Mouse (Mus musculus): Measurements from ENCODE around the gene Cd55b. TPM values are rescaled to one million over a fixed set of nuclear protein-coding genes. Genes with fewer than 3 reads are reported as not detected.
"Not testable (repeated sequence)": the region's sequence is repeated elsewhere in the genome, so short reads cannot be mapped to it uniquely, and the experiment has no call there.

Gene Cd55b
- total RNA-seq (2021), result not detected

DNA sequence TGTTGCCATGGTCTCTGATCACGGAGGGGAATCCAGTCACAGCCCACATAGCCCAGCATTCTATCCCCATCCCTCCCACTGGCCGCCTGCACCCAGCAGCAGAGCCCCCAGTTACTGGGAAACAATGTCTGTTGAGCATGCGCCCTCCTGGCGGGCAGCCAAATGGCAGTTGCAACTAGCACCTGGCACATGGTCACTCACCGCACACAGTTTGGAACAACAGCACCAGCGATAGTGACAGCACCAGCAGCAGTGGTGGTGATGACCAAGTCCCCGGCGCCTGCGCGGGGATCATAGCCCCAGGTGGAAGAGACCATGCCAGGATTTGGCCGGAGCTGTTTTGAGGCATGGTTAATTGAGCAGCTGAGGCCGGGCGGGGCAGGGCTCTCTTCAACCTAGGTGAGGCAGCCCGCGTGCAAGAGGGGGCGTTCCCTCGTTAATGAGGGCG is at the start of gene Cd55b:
Gene Cd55b, minus strand, starts transcription at position 346 of the 448 bp plus-strand sequence.
- intact Hi-C loops (cut with DNase I), result no loop called here
- peak; percentile 84 for DNase-seq

DNA sequence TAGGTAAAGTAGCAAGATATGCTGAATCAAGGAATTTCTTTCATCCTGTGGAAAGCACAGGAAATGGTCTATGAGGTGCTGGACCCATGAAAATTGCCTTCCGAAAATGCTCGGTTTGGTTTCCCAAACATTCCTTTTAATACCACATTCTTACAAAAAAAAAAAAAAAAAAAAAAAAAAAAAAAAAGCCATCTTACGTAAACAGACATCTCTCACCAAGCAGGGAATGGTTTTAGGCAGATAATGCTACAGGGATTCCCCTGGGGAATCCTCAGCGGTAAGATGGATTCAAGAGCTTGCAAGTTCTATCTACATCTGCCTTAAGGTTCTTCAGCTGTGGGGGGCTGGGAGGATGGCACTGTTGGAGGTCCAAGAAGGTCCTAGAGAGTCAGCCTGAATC is 47.3 kb upstream of the Cd55b start:
- DNase-seq, result no peak
- intact Hi-C loops (cut with DNase I), result no loop called here

DNA sequence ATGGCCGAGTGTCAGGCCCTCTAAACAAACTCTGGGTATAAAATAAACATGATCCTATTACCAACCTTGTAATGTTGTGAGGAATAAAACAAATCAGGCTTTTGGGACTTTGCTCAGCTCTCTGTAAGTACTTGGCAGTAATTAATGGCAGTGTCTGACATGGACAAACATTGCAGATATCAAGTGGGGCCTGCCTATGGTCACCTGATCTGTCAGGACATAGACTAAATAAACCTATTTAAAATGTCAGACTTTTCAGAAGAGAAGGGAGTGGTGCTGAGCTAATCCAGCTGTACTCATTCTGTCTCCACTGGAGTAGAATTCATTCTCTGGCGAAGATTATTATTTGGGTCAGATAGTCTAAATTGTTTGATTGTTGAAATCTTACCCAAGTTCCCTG is 44.6 kb upstream of the Cd55b start:
- intact Hi-C loops (cut with DNase I), result no loop called here
- DNase-seq, result no peak

DNA sequence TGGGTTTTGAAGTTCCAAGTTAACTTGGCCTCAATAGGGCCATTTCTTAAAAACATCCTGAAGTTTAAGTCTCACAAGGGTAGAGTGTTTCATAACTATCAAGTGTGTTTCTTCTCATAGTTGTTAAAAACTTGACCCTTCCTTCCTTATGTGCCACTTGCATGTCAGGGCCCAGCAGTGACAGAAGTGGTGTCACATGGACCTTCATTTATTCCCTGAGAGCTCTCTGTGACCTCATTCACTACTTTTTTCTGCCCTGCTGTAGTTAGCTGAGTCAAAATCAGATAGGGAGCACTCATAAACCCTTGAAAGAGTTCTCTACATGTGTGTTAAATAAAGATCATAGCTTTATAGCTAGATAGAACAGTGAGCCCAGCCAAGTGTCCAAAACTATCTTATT is 41.4 kb upstream of the Cd55b start:
- intact Hi-C loops (cut with DNase I), result no loop called here

DNA sequence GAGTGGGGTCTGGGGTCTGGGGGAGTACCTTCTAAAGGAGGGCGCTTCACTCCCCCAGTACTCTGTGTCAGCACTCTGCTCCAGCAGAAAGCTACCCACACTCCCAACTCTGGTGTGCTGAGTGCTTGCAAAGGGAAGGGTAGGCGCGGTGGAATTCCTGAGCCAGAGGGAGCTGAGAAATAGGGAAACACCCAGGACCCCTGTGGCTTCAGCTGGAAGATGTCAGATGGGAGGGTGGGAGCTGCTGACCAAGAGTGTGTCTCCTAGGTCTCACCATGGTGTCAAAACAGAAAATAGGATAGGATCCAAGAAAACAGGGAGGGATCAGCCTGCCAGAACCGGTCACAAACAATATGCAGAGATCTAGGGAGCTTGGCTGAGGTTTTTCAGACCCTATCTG is 40.1 kb upstream of the Cd55b start:
- DNase-seq, result no peak
- intact Hi-C loops (cut with DNase I), result no loop called here

More for the DNA sequence above, 41.4 kb upstream of the Cd55b start:
- no peak for DNase-seq

DNA sequence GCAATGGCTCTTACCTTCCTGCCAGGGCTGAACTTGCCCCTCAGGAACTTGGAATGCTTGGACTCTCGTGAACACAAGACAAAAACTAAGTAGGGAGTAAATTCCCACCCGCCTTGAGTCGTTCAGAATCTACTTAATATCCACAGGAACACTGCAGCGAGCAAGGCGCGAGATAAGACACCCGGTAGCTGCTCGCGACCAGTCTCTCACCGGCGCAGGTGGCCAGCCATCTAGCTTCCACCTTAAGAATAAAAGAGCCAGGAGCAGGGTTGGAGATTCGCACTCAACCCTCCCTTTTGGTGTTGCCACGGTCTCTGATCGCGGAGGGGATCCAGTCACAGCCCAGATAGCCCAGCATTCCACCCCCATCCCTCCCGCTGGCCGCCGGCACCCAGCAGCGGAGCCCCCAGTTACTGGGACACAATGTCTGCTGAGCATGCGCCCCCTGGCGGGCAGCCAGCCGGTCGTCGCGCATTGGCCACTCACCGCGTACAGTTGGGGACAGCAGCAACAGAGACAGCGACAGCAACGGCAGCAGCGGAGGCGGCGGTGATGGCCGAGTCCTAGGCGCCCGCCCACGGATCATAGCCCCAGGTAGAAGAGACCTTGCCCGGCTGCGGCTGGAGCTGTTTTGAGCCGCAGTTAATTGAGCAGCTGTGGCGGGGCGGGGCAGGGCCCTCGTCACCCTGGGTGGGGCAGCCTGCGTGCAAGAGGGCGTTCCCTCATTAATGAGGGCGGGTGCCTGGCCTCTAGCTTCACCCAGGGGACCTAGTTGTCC is 39.5 kb upstream of the Cd55b start, which contains the start of gene Cd55:
Gene Cd55, minus strand, starts transcription at position 661 of the 778 bp plus-strand sequence.
- intact Hi-C loops (cut with DNase I), result no loop called here

DNA sequence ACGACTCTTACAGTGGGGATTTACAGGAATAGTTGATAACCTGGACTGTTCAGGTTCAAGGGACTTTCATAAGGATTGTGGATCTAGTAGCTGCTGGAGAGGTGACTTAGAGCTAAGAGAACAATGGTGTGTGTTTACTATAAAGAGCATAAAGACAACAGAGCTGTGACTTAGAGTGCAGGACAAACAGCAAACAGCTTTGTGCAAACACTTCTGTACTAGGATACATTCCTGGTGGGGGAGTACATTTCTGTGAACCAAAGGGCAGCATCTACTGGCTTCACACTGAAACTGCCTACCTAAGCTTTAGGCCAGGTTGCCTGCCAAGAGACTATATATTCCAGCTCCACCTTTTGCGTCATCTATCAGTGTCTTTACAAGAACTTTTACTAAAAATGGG is 32.3 kb upstream of the Cd55b start:
- no peak for DNase-seq
- intact Hi-C loops (cut with DNase I), result no loop called here

More for the DNA sequence above, 39.5 kb upstream of the Cd55b start, which contains the start of gene Cd55:
- DNase-seq, result peak; percentile 90

DNA sequence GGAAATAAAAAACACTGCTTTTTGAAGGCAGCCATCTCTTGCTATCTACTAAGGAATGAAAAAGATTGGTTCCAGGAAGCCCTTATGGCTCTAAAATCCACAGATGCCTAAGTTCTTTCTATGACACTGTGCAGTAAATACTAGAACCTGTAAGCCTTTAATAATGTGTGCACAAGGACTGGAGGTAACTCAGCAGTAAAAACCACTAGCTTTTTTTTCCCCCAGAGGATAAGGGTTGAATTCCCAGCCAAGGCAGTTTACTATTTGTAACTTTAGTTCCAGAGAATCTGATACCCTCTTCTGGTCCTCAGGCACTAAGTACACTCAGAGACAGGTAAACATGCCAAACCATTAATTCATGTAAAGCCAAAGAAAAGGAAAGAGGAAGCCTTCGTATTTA is 20.1 kb upstream of the Cd55b start:
- intact Hi-C loops (cut with DNase I); DNase-seq: not testable (repeated sequence)

DNA sequence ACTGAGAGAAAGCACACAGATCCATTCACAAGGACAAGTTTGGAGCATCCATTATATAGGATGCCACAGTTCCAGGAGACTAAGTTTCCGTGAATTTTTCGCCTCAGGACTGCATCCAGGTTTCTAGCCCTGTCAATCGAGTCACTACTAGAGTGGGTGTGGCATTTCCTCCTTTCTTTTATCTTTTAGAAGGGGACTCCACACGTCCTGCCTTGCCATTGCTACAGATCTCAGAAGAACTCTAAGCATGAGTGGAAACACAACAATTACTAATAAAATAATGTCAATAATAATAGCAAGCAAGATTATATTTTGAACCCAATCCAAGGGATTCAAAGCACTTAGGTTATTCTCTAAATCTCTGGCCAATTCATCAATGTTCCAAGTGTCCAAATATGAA is 8.1 kb upstream of the Cd55b start:
- intact Hi-C loops (cut with DNase I), result no loop called here
- DNase-seq, result no peak

DNA sequence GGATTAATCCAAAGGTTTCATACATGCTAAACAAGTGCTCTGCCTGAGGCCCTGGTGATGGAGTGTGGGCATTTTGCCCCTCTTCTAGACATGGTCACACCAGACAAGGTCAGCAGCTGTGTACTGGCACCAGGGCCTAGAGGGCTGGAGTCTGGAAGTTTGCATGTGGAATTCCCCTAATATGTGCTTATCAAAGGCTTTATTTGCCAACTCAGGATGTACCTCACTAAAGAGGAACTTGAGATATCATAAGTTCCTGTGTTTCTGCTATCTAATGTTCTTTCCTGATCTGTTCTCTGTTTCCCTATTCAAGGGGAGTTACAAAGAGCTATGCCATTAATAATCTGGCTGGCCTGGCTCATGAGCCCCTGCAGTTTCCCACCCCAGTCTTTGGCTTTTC is 5.9 kb upstream of the Cd55b start:
- intact Hi-C loops (cut with DNase I); DNase-seq: not testable (repeated sequence)

DNA sequence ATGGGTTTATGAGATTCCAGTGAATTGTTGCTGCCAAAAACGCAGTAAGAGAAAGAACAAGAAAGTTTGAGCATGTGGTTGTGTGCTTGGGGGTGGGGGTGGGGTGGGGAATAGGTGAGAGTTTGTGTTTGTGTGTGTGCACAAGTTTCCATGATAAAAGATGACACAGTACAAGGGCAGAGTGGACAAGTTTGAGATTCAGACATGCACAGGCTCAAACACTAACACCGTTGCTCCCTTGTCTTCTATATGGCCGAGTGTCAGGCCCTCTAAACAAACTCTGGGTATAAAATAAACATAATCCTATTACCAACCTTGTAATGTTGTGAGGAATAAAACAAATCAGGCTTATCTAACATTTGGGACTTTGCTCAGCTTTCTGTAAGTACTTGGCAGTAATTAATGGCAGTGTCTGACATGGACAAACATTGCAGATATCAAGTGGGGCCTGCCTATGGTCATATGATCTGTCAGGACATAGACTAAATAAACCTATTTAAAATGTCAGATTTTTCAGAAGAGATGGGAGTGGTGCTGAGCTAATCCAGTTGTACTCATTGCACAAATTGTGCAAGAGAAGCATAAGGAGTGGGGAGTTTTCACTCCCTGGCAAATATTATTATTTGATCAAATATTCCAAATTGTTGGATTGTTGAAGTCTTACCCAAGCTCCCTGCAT is 4.5 kb upstream of the Cd55b start:
- intact Hi-C loops (cut with DNase I); DNase-seq: not testable (repeated sequence)

DNA sequence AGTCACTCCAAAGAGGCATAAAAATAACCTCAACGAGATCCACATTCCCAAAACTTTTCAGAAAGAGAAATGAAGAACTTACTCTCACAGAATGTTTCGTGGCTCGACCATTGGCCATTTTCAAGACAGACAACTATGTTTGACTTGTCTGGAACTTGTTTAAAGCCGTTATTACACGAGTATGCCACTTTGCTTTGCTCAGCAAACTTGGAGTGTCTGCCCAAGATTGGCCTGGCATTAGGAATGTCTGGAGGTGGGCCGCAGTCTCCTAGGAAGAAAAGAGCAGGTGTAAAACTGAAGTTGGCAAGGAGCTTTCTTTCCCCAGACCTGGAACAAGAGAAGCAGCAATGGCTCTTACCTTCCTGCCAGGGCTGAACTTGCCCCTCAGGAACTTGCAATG is 776 bp downstream of the Cd55b start:
- intact Hi-C loops (cut with DNase I), result not testable (repeated sequence)

DNA sequence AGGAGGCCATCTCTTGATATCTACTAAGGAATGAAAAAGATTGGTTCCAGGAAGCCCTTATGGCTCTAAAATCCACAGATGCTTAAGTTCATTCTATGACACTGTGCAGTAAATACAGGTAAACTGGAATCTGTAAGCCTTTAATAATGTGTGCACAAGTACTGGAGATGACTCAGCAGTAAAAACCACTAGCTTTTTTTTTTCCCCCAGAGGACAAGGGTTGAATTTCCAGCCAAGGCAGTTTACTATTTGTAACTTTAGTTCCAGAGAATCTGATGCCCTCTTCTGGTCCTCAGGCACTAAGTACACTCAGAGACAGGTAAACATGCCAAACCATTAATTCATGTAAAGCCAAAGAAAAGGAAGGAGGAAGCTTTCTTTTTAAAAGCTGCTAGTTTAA is 25.7 kb downstream of the Cd55b start:
- DNase-seq; intact Hi-C loops (cut with DNase I): not testable (repeated sequence)

More for the DNA sequence above, 776 bp downstream of the Cd55b start:
- not testable (repeated sequence) for DNase-seq

DNA sequence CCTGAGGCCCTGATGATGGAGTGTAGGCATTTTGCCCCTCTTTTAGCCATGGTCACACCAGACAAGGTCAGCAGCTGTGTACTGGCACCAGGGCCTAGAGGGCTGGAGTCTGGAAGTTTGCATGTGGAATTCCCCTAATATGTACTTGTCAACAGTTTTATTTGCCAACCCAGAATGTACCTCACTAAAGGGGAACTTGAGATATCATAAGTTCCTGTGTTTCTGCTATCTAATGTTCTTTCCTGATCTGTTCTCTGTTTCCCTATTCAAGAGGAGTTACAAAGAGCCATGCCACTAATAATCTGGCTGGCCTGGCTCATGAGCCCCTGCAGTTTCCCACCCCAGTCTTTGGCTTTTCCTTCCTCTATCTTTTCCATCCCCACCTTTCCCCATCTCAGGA is 35.5 kb downstream of the Cd55b start:
- intact Hi-C loops (cut with DNase I); DNase-seq: not testable (repeated sequence)

DNA sequence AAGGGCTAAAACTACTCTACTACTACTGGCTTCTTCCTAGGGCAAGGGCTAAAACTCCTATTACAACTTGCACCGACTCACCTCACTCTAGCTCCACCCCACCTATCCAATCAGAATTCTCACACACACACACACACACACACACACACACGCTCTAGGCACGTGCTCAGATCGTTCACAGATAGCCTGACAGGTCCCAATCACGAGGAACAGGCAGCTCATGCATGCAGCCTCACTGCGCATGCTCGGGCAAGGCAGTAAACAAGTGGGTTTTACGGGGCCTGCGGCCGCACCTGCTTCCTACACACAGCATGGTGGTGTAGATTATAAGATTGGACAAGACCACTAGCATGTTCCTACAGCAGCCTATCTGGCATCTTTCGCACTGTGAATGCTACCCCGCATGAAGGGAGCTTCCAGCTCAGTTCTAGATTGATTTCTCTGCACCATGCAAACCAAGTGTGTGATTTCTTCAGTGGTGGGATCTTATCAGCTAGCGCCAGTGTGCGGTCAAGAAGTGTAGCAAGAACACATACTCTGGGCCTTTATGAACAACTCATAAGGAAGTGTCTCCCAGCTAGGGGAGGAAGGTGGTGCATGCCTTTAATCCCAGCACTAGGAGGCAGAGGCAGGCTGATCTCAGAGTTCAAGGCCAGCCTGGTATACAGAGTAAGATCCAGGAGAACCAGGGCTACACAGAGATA is 44.9 kb downstream of the Cd55b start:
- DNase-seq, result no peak
- intact Hi-C loops (cut with DNase I), result no loop called here

DNA sequence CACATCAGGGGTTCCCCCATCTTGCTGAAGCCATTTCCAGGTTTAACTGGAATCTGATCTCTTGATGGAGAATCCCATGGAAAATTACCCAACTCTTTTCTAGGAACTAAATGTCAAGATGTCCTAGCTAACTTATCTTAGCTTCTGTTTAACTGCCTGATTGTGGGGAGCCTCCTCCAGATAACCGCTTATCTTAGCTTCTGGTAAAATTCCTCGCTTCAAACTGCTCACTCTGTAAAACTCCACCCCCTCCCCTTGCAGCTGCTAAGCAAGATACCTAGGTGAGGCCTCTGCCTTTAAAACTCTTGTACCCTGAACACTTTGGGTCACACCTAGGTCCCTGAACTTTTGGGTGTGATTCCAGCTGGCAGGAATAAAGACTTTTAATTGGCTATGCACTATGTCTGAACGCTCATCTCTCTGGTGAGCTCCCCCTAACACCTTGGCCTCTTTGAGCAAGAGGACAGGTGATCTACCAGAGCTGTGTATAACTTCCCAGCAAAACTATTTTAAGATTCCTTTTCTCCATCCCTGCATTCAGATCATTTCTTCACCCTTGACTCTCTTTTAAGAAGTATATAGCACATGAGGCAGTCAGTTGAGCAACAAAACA is 48.5 kb downstream of the Cd55b start:
- DNase-seq, result no peak
- intact Hi-C loops (cut with DNase I), result no loop called here

DNA sequence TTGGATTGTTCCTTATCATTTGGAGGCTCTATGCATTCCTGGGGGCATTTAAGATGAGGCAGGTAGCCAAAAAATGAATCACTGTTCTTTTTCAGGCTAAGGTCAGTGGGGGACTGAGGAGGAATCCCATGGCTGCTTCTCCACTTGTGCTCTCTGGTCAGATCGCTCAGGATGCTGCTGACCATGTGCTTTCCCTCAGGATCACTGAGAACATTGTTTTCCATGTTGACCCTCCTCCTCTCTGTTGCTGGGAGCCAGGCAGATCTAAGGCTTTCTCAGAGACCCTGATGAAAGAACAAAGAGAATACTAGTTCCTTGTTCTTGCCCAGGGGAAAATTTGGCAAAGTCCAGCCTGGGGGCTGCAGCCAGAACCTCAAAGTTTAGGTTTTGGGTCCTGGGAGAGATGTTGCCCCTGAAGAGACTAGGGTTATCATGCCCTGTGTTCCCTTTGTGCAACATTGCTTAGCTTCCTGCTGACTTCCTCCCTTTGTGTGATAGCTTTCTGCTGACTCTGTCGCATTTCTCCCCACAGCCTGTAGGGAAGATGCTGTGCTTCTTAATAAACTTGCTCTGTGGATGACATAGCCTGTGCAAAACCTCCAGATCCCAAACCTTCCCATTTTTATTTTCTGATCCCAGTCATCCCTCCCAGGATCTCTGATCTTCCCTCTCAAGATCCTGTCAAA is 49.3 kb downstream of the Cd55b start:
- intact Hi-C loops (cut with DNase I), result no loop called here

DNA sequence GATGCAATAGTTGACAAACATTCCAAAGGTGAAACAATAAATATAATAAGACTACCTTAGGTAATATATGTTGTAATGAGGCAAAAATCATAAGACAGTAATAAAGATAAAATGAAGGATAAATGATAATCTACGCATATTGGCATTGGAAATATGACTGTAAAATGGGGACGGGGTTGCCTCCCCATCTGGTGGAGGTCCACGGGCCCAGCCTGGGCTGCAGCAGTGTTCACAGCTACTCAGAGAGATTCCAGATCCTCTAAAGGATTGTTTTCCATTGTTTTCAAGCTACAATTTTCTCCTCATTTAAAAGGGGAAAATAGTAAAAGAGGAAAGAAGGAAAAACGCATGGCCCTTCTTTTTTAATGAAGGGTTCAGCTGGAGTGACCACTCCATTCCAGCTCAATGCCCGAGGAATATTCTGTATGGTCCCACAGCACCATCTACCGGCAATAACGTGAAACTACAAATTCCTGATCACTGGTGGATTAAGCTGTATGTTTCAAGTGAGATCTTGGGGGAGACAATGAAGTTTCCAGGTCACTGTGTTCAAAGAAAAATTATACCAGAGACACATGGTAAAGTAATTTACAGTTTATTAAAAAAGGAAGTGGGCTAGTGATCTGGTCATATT is 50.8 kb downstream of the Cd55b start:
- intact Hi-C loops (cut with DNase I), result no loop called here
- peak; percentile 31 for DNase-seq

More for the DNA sequence above, 49.3 kb downstream of the Cd55b start:
- DNase-seq, result no peak

DNA sequence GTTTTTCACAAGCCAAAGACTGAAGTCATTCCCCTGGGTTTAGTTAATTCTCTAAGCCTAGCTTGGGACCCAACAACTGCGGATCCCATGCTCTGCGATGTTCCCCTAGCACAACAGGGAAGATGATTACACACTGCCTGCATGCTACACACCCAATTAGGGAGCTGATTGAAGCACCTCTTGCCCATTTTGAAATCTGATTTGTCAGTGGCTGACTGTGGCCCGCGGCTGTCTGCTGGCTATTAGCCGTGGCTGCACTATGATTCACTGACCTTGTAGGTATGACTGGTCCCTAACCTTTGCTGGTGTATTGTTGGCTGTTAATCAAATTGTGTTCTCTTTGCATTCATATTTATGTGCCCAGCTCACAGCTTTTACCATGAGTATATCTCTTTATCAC is 51.5 kb downstream of the Cd55b start:
- DNase-seq, result no peak
- intact Hi-C loops (cut with DNase I), result no loop called here
